9 mouse cellular contexts compared by ENCODE assay signal in the genomic region with DNA sequence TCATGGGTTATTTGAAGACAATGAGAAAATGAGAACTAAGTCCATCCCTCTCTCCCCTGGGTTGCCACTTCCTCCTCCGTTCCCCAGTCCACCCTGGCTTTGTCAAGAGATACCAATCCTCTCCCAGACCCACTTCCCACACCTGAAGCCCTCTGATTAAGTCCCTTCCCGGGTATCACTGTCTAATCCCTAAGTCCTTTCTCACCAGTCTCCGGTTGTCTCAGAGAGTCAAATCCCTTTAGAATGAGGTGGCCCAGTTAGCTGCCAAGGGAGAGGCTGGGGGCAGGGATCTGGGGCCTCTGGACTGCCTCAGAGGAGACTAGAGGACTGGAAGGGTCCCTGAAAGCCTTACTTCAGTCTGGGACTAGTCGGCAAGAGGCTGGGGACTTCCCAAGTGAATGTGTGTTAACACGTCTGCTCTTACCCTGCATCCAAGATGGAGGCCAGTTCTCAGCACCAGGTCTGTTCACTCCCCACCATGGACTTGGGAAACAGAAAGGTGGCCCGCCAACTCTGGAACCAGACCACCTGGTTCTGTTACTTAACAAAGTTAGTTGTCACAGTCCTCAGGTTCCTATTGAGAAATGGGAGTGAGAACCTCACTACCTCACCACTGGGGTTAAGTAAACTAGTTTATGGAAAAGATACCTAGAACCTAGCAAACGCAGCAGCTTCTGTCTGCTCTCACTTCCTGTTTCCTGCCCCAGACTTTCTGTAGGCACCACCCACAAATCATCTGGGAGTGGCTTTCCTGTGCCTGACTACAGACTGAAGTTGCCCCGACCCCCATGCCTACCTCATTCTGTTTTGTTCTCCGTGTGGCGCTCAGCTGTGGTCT. TPM values are rescaled to one million over a fixed set of nuclear protein-coding genes. Genes with fewer than 3 reads are reported as not detected.
DNase-seq lines count a peak whose midpoint lies in the region; ATAC-seq and TF ChIP-seq lines count a peak whose summit lies in the region.
"Had no signal": no experiment of that assay in that cellular context is flagged by ENCODE, and none has a peak within 500 bp of the region (broad histone marks: within the 10 kb centered on the region; RNA-seq: fewer than 3 reads in every experiment).

A gene (minus strand): TSS at position 674 of the 838 bp plus-strand sequence.

- no peak within 1 kb of the TSS for H3K4me2 ChIP-seq in liver, embryonic 16.5 days (ENCODE audit: low read depth, low read length)
- no peak within 1 kb of the TSS for H3K4me2 ChIP-seq in midbrain, embryonic 14.5 days (ENCODE audit: low read length)

- H3K36me3 ChIP-seq in liver, embryonic 16.5 days (ENCODE audit: control insufficient read depth, insufficient read depth) = no peaks in the 10 kb centered on the region
- no peaks in the 10 kb centered on the region for H3K36me3 ChIP-seq in midbrain, embryonic 14.5 days (ENCODE audit: control insufficient read depth, insufficient read depth, low read length)

- no peak for ATAC-seq in liver, embryonic 16.5 days (ENCODE audit: low read depth)
- no peak for ATAC-seq in midbrain, embryonic 14.5 days (ENCODE audit: low FRiP score, low TSS enrichment)
- ATAC-seq: forebrain, embryonic 16.5 days had no signal

- peaks cover 28% of the 10 kb centered on the region for H3K27me3 ChIP-seq in liver, embryonic 16.5 days (ENCODE audit: control insufficient read depth, insufficient read depth, low read depth, low read length)
- no peaks in the 10 kb centered on the region for H3K27me3 ChIP-seq in midbrain, embryonic 14.5 days (ENCODE audit: control insufficient read depth, insufficient read depth, low read length)

- 58% methylated on average over 10 of the region's 10 CpGs for WGBS in lung, adult 2 months
- WGBS in liver, embryonic 16.5 days (ENCODE audit: insufficient replicate concordance) = 41% methylated on average over 10 of the region's 10 CpGs
- WGBS in midbrain, embryonic 14.5 days = 68% methylated on average over 10 of the region's 10 CpGs

- no peak within 1 kb of the TSS for H3K4me3 ChIP-seq in lung, adult 2 months (replicated peaks; ENCODE audit: extremely low read depth, low read depth, low read length)
- H3K4me3 ChIP-seq in cortical plate, adult 2 months (ENCODE audit: insufficient read depth, low read length) = no peak within 1 kb of the TSS
- H3K4me3 ChIP-seq in liver, embryonic 16.5 days (ENCODE audit: low read depth, low read length) = no peak within 1 kb of the TSS
- H3K4me3 ChIP-seq in midbrain, embryonic 14.5 days (replicated peaks; ENCODE audit: low read depth, low read length) = no peak within 1 kb of the TSS

- no peak for TF ChIP-seq POLR2A in lung, adult 2 months (IDR thresholded peaks at IDR 0.05; ENCODE audit: borderline replicate concordance, extremely low read depth, low read depth, low read length)
- no peak for TF ChIP-seq POLR2A in cortical plate, adult 2 months (IDR thresholded peaks at IDR 0.05; ENCODE audit: extremely low read depth, insufficient read depth, low read length)

- no peak within 1 kb of the TSS for H3K9ac ChIP-seq in liver, embryonic 16.5 days (ENCODE audit: low read depth, low read length)
- no peak within 1 kb of the TSS for H3K9ac ChIP-seq in midbrain, embryonic 14.5 days (replicated peaks; ENCODE audit: low read length)

- H3K27ac ChIP-seq in cortical plate, adult 2 months (ENCODE audit: insufficient read depth, low read length) = no peak within 1 kb of the TSS
- H3K27ac ChIP-seq in liver, embryonic 16.5 days (ENCODE audit: low read length) = no peak within 1 kb of the TSS
- H3K27ac ChIP-seq in midbrain, embryonic 14.5 days (replicated peaks; ENCODE audit: low read depth, low read length) = no peak within 1 kb of the TSS

- no peak for TF ChIP-seq CTCF in lung, adult 2 months (IDR thresholded peaks at IDR 0.05; ENCODE audit: insufficient read depth, low read length)
- no peak for TF ChIP-seq CTCF in cortical plate, adult 2 months (IDR thresholded peaks at IDR 0.05; ENCODE audit: extremely low read depth, insufficient read depth, low read length)

- peaks cover 5% of the 10 kb centered on the region; the same call in 1 of the 2 replicates for H3K4me1 ChIP-seq in lung, adult 2 months (ENCODE audit: control insufficient read depth, insufficient read depth, low read length)
- H3K4me1 ChIP-seq in cortical plate, adult 2 months (ENCODE audit: control insufficient read depth, insufficient read depth, low read length) = peaks cover 4% of the 10 kb centered on the region; the same call in 1 of the 2 replicates
- peaks cover 16% of the 10 kb centered on the region for H3K4me1 ChIP-seq in liver, embryonic 16.5 days (ENCODE audit: control insufficient read depth, low read depth, low read length)
- H3K4me1 ChIP-seq in midbrain, embryonic 14.5 days (ENCODE audit: control insufficient read depth, insufficient read depth, low read length) = peaks cover 4% of the 10 kb centered on the region

- DNase-seq in lung, adult 2 months = peak; percentile 35
- DNase-seq in lung, postnatal 14 days = no peak
- DNase-seq in thymus, postnatal 25 days = peak; percentile 31
- no peak for DNase-seq in midbrain, embryonic 14.5 days
- DNase-seq in heart, adult 11 months = no peak
- DNase-seq in heart, adult 9 months (ENCODE audit: low spot score in 2 of 2) = no peak

- no peaks in the 10 kb centered on the region for H3K9me3 ChIP-seq in liver, embryonic 16.5 days (replicated peaks; ENCODE audit: control insufficient read depth, low read length)
- peaks cover 4% of the 10 kb centered on the region; the same call in 1 of the 2 replicates for H3K9me3 ChIP-seq in midbrain, embryonic 14.5 days (ENCODE audit: control insufficient read depth, low read length)

RNA-seq across cellular contexts. Expression of the gene that starts here (rescaled TPM):
- 8.2 and 10.7 TPM in 2 replicates for polyA plus RNA-seq in lung, adult 2 months (2012; rRNA removed)
- polyA plus RNA-seq in cortical plate, adult 2 months (2012; rRNA removed) = 40.1 and 42.9 TPM in 2 replicates
- polyA plus RNA-seq in liver, embryonic 16.5 days (2015; fragmentation: Nextera tagmentation; extraction: Ambion mirVana) = 11.6 and 12.0 TPM in 2 replicates
- 2.0 and 3.3 TPM in 2 replicates for polyA plus RNA-seq in midbrain, embryonic 14.5 days (2014; fragmentation: Nextera tagmentation; extraction: Ambion mirVana)

Comparison
In these comparisons a context has a peak if more than half of its experiments do, and no peak if none do; other contexts are left out.
1. DNase-seq: peak in lung, adult 2 months (single experiment) and thymus, postnatal 25 days (single experiment); none in lung, postnatal 14 days (single experiment), midbrain, embryonic 14.5 days (single experiment), heart, adult 11 months (single experiment) and heart, adult 9 months (0 of 2).